Mouse (Mus musculus): ENCODE results near the gene Fnbp4. TPM values are rescaled to one million over a fixed set of nuclear protein-coding genes. Genes with fewer than 3 reads are reported as not detected.

Fnbp4 gene
- polyA plus RNA-seq, 1 experiment from 2014 or later, result 87.3 TPM

DNA sequence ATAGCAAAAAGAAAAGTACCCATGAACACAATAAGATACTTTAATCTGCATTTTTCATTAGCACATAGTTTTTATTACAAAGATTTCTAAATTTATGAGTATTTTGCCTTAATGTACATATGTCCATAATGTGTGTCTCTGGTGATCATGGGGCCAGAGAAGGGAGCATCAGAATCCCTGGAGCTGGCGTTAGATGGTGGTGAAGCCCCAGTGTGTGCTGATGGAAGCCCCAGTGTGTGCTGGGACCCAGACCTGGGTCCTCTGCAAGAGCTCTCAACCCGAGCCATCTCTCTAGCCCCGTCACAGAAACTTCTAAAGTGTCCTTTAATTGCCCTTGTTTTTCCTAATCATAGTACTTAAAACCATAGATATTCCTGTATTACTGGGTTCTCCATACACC is 5.8 kb upstream of the Fnbp4 start:
- Histone ChIP-seq H3K4me3 (replicated peaks; ENCODE audit: low read length) (no peak overlapping the region), H3K27me3 (ENCODE audit: control insufficient read depth, insufficient read depth, low read length) (no peaks in the 10 kb centered on the region), H3K4me2 (replicated peaks) (no peak overlapping the region), H3K27ac (no peak overlapping the region), H3K9me3 (ENCODE audit: control insufficient read depth, low read length) (no peaks in the 10 kb centered on the region), H3K4me1 (replicated peaks; ENCODE audit: control insufficient read depth, insufficient read depth, low read length) (no peaks in the 10 kb centered on the region), H3K36me3 (replicated peaks; ENCODE audit: control insufficient read depth, insufficient read depth) (peaks cover 26% of the 10 kb centered on the region), H3K9ac (no peak overlapping the region)
- 96% methylated on average over 3 of the region's 3 CpGs for WGBS
- DNase-seq (ENCODE audit: low spot score), result no peak
- no peak for ATAC-seq (ENCODE audit: low FRiP score)

DNA sequence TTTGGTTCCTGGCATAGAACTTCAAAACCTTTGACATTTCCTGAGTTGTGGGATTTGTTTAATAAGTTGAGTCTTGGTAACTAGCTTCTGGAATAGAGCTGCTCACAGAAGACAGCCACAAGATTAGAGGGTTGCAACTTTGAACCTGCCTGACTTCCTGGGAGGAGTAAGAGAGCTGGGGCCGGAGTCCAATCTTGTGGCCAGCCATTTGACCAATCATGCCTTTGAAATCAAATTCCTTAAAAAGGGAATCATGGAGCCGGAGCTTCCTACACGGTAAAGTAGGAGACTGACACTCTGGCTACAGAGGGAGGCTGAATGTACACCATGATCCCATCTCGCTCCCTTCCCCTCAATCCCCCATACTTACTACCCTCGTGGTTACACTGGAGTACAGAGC is 5.2 kb upstream of the Fnbp4 start:
- 88% methylated on average over 5 of the region's 5 CpGs for WGBS
- Histone ChIP-seq H3K4me1 (replicated peaks; ENCODE audit: control insufficient read depth, insufficient read depth, low read length) (no peaks in the 10 kb centered on the region), H3K4me2 (replicated peaks) (no peak overlapping the region), H3K9me3 (ENCODE audit: control insufficient read depth, low read length) (no peaks in the 10 kb centered on the region), H3K27me3 (ENCODE audit: control insufficient read depth, insufficient read depth, low read length) (no peaks in the 10 kb centered on the region), H3K4me3 (replicated peaks; ENCODE audit: low read length) (no peak overlapping the region), H3K36me3 (replicated peaks; ENCODE audit: control insufficient read depth, insufficient read depth) (peaks cover 21% of the 10 kb centered on the region), H3K27ac (no peak overlapping the region), H3K9ac (no peak overlapping the region)
- ATAC-seq (ENCODE audit: low FRiP score) (no peak), DNase-seq (ENCODE audit: low spot score) (no peak)

DNA sequence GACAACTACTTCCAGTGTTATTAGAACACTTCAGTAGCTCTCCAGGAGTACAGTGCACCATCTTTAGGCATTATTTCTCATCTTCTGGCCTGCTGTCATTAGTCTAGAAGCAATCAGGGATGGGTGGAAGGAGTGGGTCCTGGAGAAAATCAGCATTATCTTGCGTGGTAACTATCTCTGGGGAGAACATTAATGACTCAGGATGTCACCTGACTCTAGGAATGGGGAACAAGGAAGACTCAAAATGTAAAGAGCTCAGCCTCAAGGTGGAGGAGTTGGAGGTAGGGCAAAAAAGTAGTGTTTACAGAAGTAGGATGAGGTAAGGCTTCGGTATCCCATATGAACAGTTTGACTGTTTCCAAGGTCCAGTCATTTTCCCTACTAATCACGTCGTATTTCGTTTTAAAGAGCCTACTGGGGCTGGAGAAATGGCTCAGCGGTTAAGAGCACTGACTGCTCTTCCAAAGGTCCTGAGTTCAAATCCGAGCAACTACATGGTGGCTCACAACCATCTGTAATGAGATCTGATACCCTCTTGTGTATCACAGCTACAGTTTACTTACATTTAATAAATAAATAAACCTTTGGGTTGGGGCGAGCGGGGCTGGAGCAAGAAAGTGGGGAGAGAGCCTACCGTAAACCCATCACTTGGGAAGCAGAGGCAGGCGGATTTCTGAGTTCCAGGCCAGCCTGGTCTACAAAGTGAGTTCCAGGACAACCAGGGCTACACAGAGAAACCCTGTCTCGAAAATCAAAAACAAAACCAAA is 701 bp upstream of the Fnbp4 start:
- peak overlapping the region; percentile 60 for H3K4me2 ChIP-seq (replicated peaks)

DNA sequence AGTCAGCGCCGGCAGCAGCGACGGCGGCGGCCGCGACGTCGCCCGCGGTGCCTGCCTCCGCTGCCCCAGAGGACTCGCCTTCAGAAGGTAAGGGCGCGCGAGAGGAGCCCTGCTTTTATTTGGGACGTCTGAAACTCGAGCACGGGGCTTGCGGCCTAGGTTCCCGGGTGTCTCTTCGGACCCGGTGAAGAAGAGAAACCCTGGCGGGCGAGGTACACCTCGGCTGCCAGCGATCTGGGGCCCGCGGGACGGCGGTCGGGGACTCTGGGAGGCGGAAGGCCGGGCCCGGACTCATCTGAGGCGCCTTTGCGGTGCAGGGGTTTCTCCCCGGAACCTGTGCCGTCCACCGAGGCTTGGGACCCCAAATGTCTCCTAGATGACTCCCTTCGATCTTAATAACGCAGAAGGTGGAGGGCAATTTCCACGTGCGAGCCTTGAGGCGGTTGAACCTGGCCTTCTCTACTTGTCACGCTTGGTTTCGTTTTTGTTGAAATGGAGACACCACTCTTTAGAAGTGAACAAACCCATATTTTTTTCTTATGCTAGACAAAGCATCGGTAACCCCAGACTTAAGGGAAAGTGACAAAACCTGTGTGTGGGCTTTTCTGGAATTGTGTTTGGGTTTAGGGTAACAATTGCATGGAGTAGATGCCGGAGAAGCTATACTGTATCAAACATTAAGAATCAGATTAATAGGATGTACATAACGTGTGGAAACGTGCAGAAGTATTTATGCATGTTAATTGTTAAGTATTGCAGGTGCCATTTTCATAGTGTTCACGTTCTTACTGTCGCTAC is 769 bp downstream of the Fnbp4 start:
- Histone ChIP-seq H3K4me1 (replicated peaks; ENCODE audit: control insufficient read depth, insufficient read depth, low read length) (peaks cover 16% of the 10 kb centered on the region), H3K4me3 (replicated peaks; ENCODE audit: low read length) (peak overlapping the region; percentile 87), H3K27ac (peak overlapping the region; percentile 97), H3K9ac (peak overlapping the region; percentile 96), H3K4me2 (replicated peaks) (peak overlapping the region; percentile 90), H3K36me3 (replicated peaks; ENCODE audit: control insufficient read depth, insufficient read depth) (peaks cover 26% of the 10 kb centered on the region), H3K9me3 (ENCODE audit: control insufficient read depth, low read length) (no peaks in the 10 kb centered on the region), H3K27me3 (ENCODE audit: control insufficient read depth, insufficient read depth, low read length) (no peaks in the 10 kb centered on the region)
- ATAC-seq (ENCODE audit: low FRiP score) (no peak; the same call in 1 of the 2 replicates), DNase-seq (ENCODE audit: low spot score) (peak; percentile 57)
- WGBS, result under 1% methylated on average over 54 of the region's 54 CpGs

More for the DNA sequence above, 701 bp upstream of the Fnbp4 start:
- peak; percentile 0; the same call in 1 of the 2 replicates for ATAC-seq (ENCODE audit: low FRiP score)
- WGBS, result 64% methylated on average over 12 of the region's 12 CpGs
- Histone ChIP-seq H3K9me3 (ENCODE audit: control insufficient read depth, low read length) (no peaks in the 10 kb centered on the region), H3K27ac (peak overlapping the region; percentile 95), H3K36me3 (replicated peaks; ENCODE audit: control insufficient read depth, insufficient read depth) (peaks cover 12% of the 10 kb centered on the region), H3K27me3 (ENCODE audit: control insufficient read depth, insufficient read depth, low read length) (no peaks in the 10 kb centered on the region), H3K9ac (peak overlapping the region; percentile 57), H3K4me1 (replicated peaks; ENCODE audit: control insufficient read depth, insufficient read depth, low read length) (peaks cover 16% of the 10 kb centered on the region), H3K4me3 (replicated peaks; ENCODE audit: low read length) (peak overlapping the region; percentile 87)
- no peak for DNase-seq (ENCODE audit: low spot score)

DNA sequence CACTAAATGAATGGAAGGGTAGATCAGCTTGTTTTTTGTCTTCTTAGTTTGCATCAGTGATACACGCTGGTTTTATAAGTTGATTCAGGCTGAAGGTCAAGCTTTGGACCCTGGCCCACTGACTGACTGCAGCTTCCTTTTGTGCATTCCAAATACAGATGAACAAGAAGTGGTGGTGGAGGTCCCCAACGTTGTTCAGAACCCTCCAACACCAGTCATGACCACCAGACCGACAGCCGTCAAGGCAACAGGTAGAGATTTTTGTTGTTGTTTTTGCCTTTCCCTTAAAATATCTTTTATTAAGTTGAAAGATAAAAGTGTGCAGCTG is 1.3 kb downstream of the Fnbp4 start:
- ATAC-seq (ENCODE audit: low FRiP score) (no peak), DNase-seq (ENCODE audit: low spot score) (no peak)
- Histone ChIP-seq H3K27ac (peak overlapping the region; percentile 97), H3K27me3 (ENCODE audit: control insufficient read depth, insufficient read depth, low read length) (no peaks in the 10 kb centered on the region), H3K36me3 (replicated peaks; ENCODE audit: control insufficient read depth, insufficient read depth) (peaks cover 31% of the 10 kb centered on the region), H3K4me3 (replicated peaks; ENCODE audit: low read length) (peak overlapping the region; percentile 87), H3K4me1 (replicated peaks; ENCODE audit: control insufficient read depth, insufficient read depth, low read length) (peaks cover 16% of the 10 kb centered on the region), H3K4me2 (replicated peaks) (peak overlapping the region; percentile 90), H3K9ac (peak overlapping the region; percentile 96), H3K9me3 (ENCODE audit: control insufficient read depth, low read length) (no peaks in the 10 kb centered on the region)
- WGBS, result 15% methylated on average over 4 of the region's 4 CpGs

DNA sequence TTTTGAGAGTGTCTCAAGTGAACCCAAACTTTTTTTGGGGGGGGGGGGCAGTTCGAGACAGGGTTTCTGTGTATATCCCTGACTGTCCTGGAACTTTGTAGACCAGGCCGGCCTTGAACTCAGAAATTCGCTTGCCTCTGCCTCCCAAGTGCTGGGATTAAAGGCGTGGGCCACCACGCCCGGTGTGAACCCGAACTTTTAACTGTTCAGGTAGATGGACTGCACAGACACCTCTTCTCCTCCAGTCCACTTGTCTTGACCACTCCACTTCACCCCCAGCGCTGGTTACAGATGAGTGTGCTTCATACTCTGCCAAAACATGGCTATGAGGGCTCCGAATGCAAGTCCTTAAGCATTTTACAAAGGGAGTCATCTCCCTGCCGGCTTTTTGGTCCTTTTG is 2.0 kb downstream of the Fnbp4 start:
- Histone ChIP-seq H3K27me3 (ENCODE audit: control insufficient read depth, insufficient read depth, low read length) (no peaks in the 10 kb centered on the region), H3K4me1 (replicated peaks; ENCODE audit: control insufficient read depth, insufficient read depth, low read length) (peaks cover 16% of the 10 kb centered on the region), H3K4me2 (replicated peaks) (peak overlapping the region; percentile 90), H3K9ac (peak overlapping the region; percentile 96), H3K36me3 (replicated peaks; ENCODE audit: control insufficient read depth, insufficient read depth) (peaks cover 38% of the 10 kb centered on the region), H3K27ac (no peak overlapping the region), H3K4me3 (replicated peaks; ENCODE audit: low read length) (peak overlapping the region; percentile 87), H3K9me3 (ENCODE audit: control insufficient read depth, low read length) (no peaks in the 10 kb centered on the region)
- 97% methylated on average over 10 of the region's 10 CpGs for WGBS
- ATAC-seq (ENCODE audit: low FRiP score), result no peak
- no peak for DNase-seq (ENCODE audit: low spot score)

DNA sequence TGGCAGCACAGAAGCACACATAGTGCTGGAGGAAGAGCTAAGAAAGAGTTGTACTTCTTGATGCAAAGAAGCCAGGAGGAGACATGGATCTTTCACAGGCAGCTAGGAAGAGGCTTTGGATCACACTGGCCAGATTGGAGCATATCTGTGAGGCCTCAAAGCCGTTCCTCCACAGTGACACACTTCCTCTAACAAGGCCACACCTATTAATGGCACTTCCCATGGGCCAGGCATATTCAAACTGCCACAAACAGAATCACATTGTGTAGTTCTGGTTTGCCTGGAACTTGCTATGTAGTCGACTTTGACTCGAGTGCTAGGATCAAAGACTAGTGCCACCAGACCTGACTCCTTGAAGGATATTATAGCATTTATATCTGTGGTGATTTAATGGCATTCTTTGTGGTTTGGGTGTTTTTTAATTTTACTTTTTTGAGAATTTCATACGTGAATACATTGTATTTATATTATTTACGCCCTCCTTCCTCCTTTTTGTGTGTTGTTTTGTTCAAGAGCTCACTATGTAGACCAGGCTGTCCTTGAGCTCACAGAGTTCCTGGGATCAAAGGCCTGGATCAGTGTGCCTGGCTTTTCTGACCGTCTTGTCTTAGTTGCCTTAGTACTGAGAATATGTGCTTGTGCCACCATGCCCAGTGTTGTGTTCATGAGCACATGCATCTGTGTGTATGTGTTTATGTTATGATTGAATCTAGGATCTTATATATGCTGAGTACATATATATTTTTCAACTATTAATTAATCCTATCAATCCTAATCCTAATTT is 4.7 kb downstream of the Fnbp4 start:
- H3K27ac ChIP-seq, result no peak overlapping the region
- no peak overlapping the region for H3K9ac ChIP-seq
- ATAC-seq (ENCODE audit: low FRiP score), result no peak

DNA sequence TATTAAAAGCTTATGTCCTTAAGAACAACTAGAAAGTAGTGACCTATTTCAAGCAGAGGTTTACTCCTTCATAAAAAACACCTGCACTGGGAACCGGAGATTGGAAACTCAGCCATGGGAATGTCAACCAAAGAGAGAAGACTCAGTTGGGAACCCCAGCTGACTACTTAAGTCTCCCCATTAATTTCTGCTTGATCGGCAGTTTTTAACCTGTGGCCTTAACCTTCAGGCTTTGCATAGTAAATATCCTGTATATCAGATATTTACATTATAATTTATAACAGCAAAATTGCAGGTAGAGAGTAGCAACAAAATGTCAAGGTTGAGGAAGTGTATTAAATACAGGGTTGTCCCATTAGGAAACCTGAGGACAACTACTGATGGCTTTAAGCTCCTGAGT is 8.4 kb downstream of the Fnbp4 start:
- 92% methylated on average over 2 of the region's 2 CpGs for WGBS
- H3K36me3 ChIP-seq (replicated peaks; ENCODE audit: control insufficient read depth, insufficient read depth), result peaks cover 97% of the 10 kb centered on the region

More for the DNA sequence above, 4.7 kb downstream of the Fnbp4 start:
- Histone ChIP-seq H3K36me3 (replicated peaks; ENCODE audit: control insufficient read depth, insufficient read depth) (peaks cover 65% of the 10 kb centered on the region), H3K4me1 (replicated peaks; ENCODE audit: control insufficient read depth, insufficient read depth, low read length) (peaks cover 16% of the 10 kb centered on the region), H3K27me3 (ENCODE audit: control insufficient read depth, insufficient read depth, low read length) (no peaks in the 10 kb centered on the region), H3K9me3 (ENCODE audit: control insufficient read depth, low read length) (no peaks in the 10 kb centered on the region), H3K4me2 (replicated peaks) (no peak overlapping the region), H3K4me3 (replicated peaks; ENCODE audit: low read length) (no peak overlapping the region)
- WGBS, result 86% methylated on average over 6 of the region's 6 CpGs
- no peak for DNase-seq (ENCODE audit: low spot score)

DNA sequence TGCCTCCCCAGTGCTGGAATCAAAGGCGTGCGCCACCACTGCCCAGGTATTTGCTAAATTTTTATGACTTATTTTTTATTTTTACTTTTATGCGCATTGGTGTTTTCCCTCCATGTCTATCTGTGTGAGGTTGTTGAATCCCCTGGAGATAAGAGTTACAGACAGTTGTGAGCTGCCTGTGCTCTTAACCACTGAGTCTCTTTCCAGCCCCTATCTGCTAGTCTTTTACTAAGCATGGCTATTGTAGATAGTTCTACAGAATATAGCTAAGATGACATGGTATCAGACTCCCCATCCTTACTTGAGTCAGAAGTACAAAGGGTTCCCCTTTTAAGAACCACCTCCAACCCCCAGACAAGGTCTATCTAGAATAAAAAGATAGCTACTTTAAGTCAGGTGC is 9.0 kb downstream of the Fnbp4 start:
- ATAC-seq (ENCODE audit: low FRiP score) (no peak), DNase-seq (ENCODE audit: low spot score) (no peak)
- Histone ChIP-seq H3K4me3 (replicated peaks; ENCODE audit: low read length) (no peak overlapping the region), H3K9ac (no peak overlapping the region), H3K36me3 (replicated peaks; ENCODE audit: control insufficient read depth, insufficient read depth) (peaks cover 97% of the 10 kb centered on the region), H3K27me3 (ENCODE audit: control insufficient read depth, insufficient read depth, low read length) (no peaks in the 10 kb centered on the region), H3K4me1 (replicated peaks; ENCODE audit: control insufficient read depth, insufficient read depth, low read length) (peaks cover 2% of the 10 kb centered on the region; the same call in 1 of the 2 replicates), H3K9me3 (ENCODE audit: control insufficient read depth, low read length) (no peaks in the 10 kb centered on the region), H3K4me2 (replicated peaks) (no peak overlapping the region), H3K27ac (no peak overlapping the region)
- 98% methylated on average over 3 of the region's 3 CpGs for WGBS

More for the DNA sequence above, 8.4 kb downstream of the Fnbp4 start:
- Histone ChIP-seq H3K4me2 (replicated peaks) (no peak overlapping the region), H3K4me3 (replicated peaks; ENCODE audit: low read length) (no peak overlapping the region), H3K27ac (no peak overlapping the region), H3K27me3 (ENCODE audit: control insufficient read depth, insufficient read depth, low read length) (no peaks in the 10 kb centered on the region), H3K9ac (no peak overlapping the region), H3K4me1 (replicated peaks; ENCODE audit: control insufficient read depth, insufficient read depth, low read length) (peaks cover 8% of the 10 kb centered on the region; the same call in 1 of the 2 replicates), H3K9me3 (ENCODE audit: control insufficient read depth, low read length) (no peaks in the 10 kb centered on the region)
- DNase-seq (ENCODE audit: low spot score) (no peak), ATAC-seq (ENCODE audit: low FRiP score) (no peak)
